Mouse (Mus musculus): ENCODE measurements around the gene Nol11. TPM values are rescaled to one million over a fixed set of nuclear protein-coding genes. Genes with fewer than 3 reads are reported as not detected.
"Not testable (repeated sequence)": the region's sequence is repeated elsewhere in the genome, so short reads cannot be mapped to it uniquely, and the experiment has no call there.

Gene Nol11
- polyA plus RNA-seq, 1 experiment from 2014 or later: 46.0 TPM

GRCm38 (mm10) chr11:107153645-107154044 is 35.5 kb downstream of the Nol11 start:
- Histone ChIP-seq H3K9me3 (replicated peaks) (no peaks in the 10 kb centered on the region), H3K9ac (replicated peaks) (no peak overlapping the region), H3K4me2 (no peak overlapping the region), H3K4me3 (replicated peaks) (no peak overlapping the region), H3K36me3 (no peaks in the 10 kb centered on the region), H3K27ac (replicated peaks) (no peak overlapping the region), H3K4me1 (no peaks in the 10 kb centered on the region), H3K27me3 (replicated peaks) (no peaks in the 10 kb centered on the region)
- WGBS: 77% methylated on average over 5 of the region's 5 CpGs
- ATAC-seq (ENCODE audit: low FRiP score): no peak

GRCm38 (mm10) chr11:107151809-107152208 is 37.4 kb downstream of the Nol11 start:
- Histone ChIP-seq H3K4me2 (no peak overlapping the region), H3K36me3 (no peaks in the 10 kb centered on the region), H3K9ac (replicated peaks) (no peak overlapping the region), H3K9me3 (replicated peaks) (no peaks in the 10 kb centered on the region), H3K27me3 (replicated peaks) (no peaks in the 10 kb centered on the region), H3K4me1 (no peaks in the 10 kb centered on the region), H3K27ac (replicated peaks) (no peak overlapping the region), H3K4me3 (replicated peaks) (no peak overlapping the region)
- ATAC-seq (ENCODE audit: low FRiP score): no peak
- 75% methylated on average over 7 of the region's 7 CpGs for WGBS

DNA sequence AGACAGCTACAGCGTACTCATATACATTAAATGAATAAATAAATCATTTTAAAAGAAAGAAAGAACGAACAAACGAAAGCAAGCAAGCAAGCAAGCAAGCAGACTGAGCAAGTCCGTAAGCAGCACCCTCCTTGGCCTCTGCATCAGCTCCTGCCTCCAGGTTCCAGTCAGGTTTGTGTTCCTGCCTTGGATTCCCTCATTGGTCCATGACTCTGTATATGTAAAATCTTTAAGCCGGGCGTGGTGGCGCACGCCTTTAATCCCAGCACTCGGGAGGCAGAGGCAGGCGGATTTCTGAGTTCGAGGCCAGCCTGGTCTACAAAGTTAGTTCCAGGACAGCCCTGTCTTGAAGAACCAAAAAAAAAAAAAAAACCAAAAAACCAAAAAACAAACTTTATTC is 45.2 kb downstream of the Nol11 start:
- H3K4me3 ChIP-seq (replicated peaks); H3K9me3 ChIP-seq (replicated peaks); H3K9ac ChIP-seq (replicated peaks); ATAC-seq (ENCODE audit: low FRiP score); H3K4me1 ChIP-seq; H3K4me2 ChIP-seq; H3K27ac ChIP-seq (replicated peaks); H3K36me3 ChIP-seq; H3K27me3 ChIP-seq (replicated peaks): not testable (repeated sequence)
- 94% methylated on average over 11 of the region's 11 CpGs for WGBS

- ATAC-seq (ENCODE audit: low FRiP score): no peak
- Histone ChIP-seq H3K4me1 (no peaks in the 10 kb centered on the region), H3K4me3 (replicated peaks) (no peak overlapping the region), H3K27ac (replicated peaks) (no peak overlapping the region), H3K9me3 (replicated peaks) (no peaks in the 10 kb centered on the region), H3K9ac (replicated peaks) (no peak overlapping the region), H3K36me3 (no peaks in the 10 kb centered on the region), H3K4me2 (no peak overlapping the region), H3K27me3 (replicated peaks) (no peaks in the 10 kb centered on the region)
- WGBS: 92% methylated on average over 2 of the region's 2 CpGs
Measured at GRCm38 (mm10) chr11:107142382-107142781, 46.8 kb downstream of the Nol11 start.

DNA sequence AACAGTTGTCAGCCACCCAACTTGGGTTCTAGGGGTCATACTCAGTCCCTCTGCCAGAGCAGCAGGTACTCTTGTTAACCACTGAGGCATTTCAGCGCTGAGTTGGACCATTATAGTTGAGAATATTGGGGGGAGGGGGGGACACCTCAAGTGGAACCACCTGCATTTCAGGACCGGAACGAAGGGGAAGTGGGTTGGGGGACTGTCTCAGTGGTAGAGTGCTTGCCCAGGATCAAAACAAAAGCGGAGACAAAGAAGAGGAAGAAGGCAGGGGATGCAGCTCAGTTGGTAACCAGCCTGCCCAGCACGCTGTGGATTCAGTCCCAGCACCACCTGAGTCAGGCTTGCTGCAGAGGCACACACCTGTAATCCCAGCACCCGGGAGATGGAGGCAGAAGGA is 48.4 kb downstream of the Nol11 start:
- Histone ChIP-seq H3K36me3 (no peaks in the 10 kb centered on the region), H3K4me2 (no peak overlapping the region), H3K9ac (replicated peaks) (no peak overlapping the region), H3K27ac (replicated peaks) (no peak overlapping the region), H3K27me3 (replicated peaks) (no peaks in the 10 kb centered on the region), H3K4me3 (replicated peaks) (no peak overlapping the region), H3K9me3 (replicated peaks) (no peaks in the 10 kb centered on the region), H3K4me1 (no peaks in the 10 kb centered on the region)
- ATAC-seq (ENCODE audit: low FRiP score): no peak
- 26% methylated on average over 6 of the region's 6 CpGs for WGBS

DNA sequence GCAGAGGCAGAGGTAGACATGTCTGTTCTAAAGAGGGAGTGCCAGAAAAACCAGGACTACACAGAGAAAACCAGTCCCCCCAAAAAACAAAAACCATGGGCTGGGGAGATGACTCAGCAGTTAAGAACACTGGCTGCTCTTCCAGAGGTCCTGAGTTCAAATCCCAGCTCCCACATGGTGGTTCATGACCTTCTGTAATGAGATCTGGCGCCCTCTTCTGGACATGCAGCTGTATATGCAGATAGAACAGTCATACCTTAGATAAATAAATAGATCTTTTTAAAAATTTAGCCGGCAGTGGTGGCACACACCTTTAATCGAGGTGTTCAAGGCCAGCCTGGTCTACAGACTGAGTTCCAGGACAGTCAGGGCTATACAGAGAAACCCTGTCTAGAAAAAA is 50.5 kb downstream of the Nol11 start:
- H3K4me3 ChIP-seq (replicated peaks): no peak overlapping the region
- WGBS: 86% methylated on average over 3 of the region's 3 CpGs
- ATAC-seq (ENCODE audit: low FRiP score): no peak
- H3K4me2 ChIP-seq: no peak overlapping the region
- no peaks in the 10 kb centered on the region for H3K9me3 ChIP-seq (replicated peaks)
- H3K36me3 ChIP-seq: no peaks in the 10 kb centered on the region
- no peak overlapping the region for H3K9ac ChIP-seq (replicated peaks)
- no peak overlapping the region for H3K27ac ChIP-seq (replicated peaks)
- no peaks in the 10 kb centered on the region for H3K27me3 ChIP-seq (replicated peaks)
- no peaks in the 10 kb centered on the region for H3K4me1 ChIP-seq

GRCm38 (mm10) chr11:107137593-107137992 is 51.6 kb downstream of the Nol11 start:
- ATAC-seq (ENCODE audit: low FRiP score): no peak
- Histone ChIP-seq H3K36me3 (no peaks in the 10 kb centered on the region), H3K4me2 (no peak overlapping the region), H3K27ac (replicated peaks) (no peak overlapping the region), H3K27me3 (replicated peaks) (no peaks in the 10 kb centered on the region), H3K9me3 (replicated peaks) (no peaks in the 10 kb centered on the region), H3K4me1 (peaks cover 1% of the 10 kb centered on the region), H3K9ac (replicated peaks) (no peak overlapping the region), H3K4me3 (replicated peaks) (no peak overlapping the region)
- WGBS: 98% methylated on average over 6 of the region's 6 CpGs

- H3K4me3 ChIP-seq (replicated peaks); H3K4me1 ChIP-seq; H3K27me3 ChIP-seq (replicated peaks); H3K36me3 ChIP-seq; H3K9ac ChIP-seq (replicated peaks); H3K9me3 ChIP-seq (replicated peaks); H3K4me2 ChIP-seq; H3K27ac ChIP-seq (replicated peaks); ATAC-seq (ENCODE audit: low FRiP score): not testable (repeated sequence)
- WGBS: 95% methylated on average over 10 of the region's 10 CpGs
Measured at GRCm38 (mm10) chr11:107136458-107136857, 52.7 kb downstream of the Nol11 start.

- 55% methylated on average over 3 of the region's 3 CpGs for WGBS
- peaks cover 6% of the 10 kb centered on the region for H3K4me1 ChIP-seq
- no peaks in the 10 kb centered on the region for H3K9me3 ChIP-seq (replicated peaks)
- no peak overlapping the region for H3K4me2 ChIP-seq
- no peaks in the 10 kb centered on the region for H3K36me3 ChIP-seq
- H3K4me3 ChIP-seq (replicated peaks): no peak overlapping the region
- ATAC-seq (ENCODE audit: low FRiP score): no peak
- no peak overlapping the region for H3K27ac ChIP-seq (replicated peaks)
- no peaks in the 10 kb centered on the region for H3K27me3 ChIP-seq (replicated peaks)
- H3K9ac ChIP-seq (replicated peaks): no peak overlapping the region
Measured at GRCm38 (mm10) chr11:107135741-107136140, 53.4 kb downstream of the Nol11 start.

DNA sequence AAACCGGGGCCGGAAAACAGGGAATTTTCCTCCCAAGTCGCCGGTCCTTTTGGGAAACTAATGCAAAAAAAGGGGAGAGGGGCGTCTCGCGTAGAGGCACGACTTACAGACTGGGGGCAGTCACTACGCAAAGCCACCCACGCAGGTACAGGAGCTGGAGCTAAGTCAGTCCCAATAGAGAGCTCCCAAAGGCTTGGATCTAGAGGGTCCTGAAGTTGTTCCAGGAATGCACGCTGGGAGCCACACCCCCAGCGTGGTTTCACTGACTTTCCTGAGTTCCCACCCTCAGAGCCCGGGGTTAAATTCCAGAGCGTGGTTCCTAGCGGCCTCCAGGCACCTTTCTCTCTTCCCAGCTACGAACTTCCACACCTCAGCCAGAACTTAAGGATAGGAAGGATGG is 56.8 kb downstream of the Nol11 start:
- ATAC-seq (ENCODE audit: low FRiP score): peak; percentile 53
- 1% methylated on average over 16 of the region's 16 CpGs for WGBS

DNA sequence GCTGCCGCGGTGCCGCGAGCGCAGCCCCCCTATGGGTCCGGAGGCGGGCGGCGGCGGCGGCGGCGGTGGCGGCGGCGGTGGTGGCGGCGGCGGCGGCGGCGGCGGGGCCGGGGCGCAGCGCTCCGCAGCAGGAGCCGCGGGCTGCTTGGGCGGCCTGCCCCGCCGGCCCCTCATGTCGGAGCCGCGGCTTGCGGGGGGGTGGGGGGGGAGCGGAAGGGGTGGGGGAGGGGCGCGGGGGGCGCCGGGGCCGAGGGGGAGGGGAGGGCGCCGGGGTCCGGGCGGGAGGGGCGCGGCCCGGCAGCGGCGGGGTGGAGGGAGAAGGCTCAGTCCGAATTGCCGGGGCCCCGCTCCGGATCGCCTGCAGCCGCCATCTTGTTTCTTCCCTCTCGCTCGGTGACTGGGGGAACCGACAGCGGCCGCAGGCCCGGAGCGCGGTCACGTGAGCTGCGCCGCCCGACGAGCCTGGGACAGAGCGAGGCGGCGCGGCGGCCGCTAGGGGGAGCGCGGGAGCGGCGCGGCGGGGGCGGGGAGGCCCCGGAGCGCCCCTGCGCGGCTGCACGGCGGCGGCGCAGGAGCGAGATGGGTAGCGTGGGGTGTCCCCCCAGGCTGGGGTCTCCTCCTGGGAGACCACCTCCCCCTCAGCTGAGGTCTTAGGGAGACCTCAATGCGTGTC is 57.3 kb downstream of the Nol11 start, which contains the start of gene Bptf:
Bptf (minus strand) TSS at position 379 of the 673 bp plus-strand sequence.
- Histone ChIP-seq H3K27ac (replicated peaks) (peak within 1 kb of the TSS; percentile 90), H3K9ac (replicated peaks) (peak within 1 kb of the TSS; percentile 96), H3K4me3 (replicated peaks) (peak within 1 kb of the TSS; percentile 85), H3K27me3 (replicated peaks) (no peaks in the 10 kb centered on the region), H3K4me1 (peaks cover 31% of the 10 kb centered on the region), H3K36me3 (no peaks in the 10 kb centered on the region), H3K9me3 (replicated peaks) (no peaks in the 10 kb centered on the region), H3K4me2 (peak within 1 kb of the TSS; percentile 93)
- WGBS: 0% methylated on average over 23 of the region's 94 CpGs
- ATAC-seq (ENCODE audit: low FRiP score): peak; percentile 97

More for the DNA sequence above, 56.8 kb downstream of the Nol11 start:
- Histone ChIP-seq H3K4me2 (peak overlapping the region; percentile 93), H3K36me3 (no peaks in the 10 kb centered on the region), H3K4me1 (peaks cover 30% of the 10 kb centered on the region), H3K9me3 (replicated peaks) (no peaks in the 10 kb centered on the region), H3K27ac (replicated peaks) (peak overlapping the region; percentile 90), H3K9ac (replicated peaks) (peak overlapping the region; percentile 96; the same call in 1 of the 2 replicates), H3K27me3 (replicated peaks) (no peaks in the 10 kb centered on the region), H3K4me3 (replicated peaks) (peak overlapping the region; percentile 85)

GRCm38 (mm10) chr11:107130879-107131748 is 58.1 kb downstream of the Nol11 start:
- H3K9ac ChIP-seq (replicated peaks): peak overlapping the region; percentile 96
- H3K9me3 ChIP-seq (replicated peaks): no peaks in the 10 kb centered on the region
- ATAC-seq (ENCODE audit: low FRiP score): peak; percentile 71
- H3K27ac ChIP-seq (replicated peaks): peak overlapping the region; percentile 90
- H3K4me3 ChIP-seq (replicated peaks): peak overlapping the region; percentile 85
- under 1% methylated on average over 56 of the region's 65 CpGs for WGBS
- peak overlapping the region; percentile 82 for H3K4me2 ChIP-seq
- H3K27me3 ChIP-seq (replicated peaks): no peaks in the 10 kb centered on the region
- H3K36me3 ChIP-seq: no peaks in the 10 kb centered on the region
- H3K4me1 ChIP-seq: peaks cover 36% of the 10 kb centered on the region

Measured in neural tube, embryonic 15.5 days (tissue).